10 mouse cellular contexts compared by ENCODE assay signal in the genomic region with DNA sequence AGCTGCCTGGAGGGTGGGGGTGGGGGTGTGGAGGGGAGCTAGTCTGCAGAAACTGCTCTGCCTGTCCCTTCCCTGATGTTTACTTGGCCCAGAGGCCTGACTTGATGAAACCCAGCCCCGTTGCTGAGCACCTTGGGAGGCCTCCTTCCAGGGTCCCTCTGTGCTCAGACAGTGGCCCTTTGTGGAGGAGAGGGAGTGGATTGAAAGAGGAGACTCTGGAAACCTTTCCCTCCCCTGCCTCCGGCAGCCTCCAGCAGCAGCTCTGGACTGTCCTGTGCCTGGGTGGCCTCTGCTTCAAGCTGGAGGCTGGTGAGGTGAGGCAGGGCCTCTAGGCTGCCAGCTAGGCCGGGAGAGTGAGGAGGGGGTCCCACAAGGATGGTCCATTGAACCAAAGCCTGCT. TPM values are rescaled to one million over a fixed set of nuclear protein-coding genes. Genes with fewer than 3 reads are reported as not detected.
DNase-seq lines count a peak whose midpoint lies in the region; ATAC-seq and TF ChIP-seq lines count a peak whose summit lies in the region.
"Had no signal": no experiment of that assay in that cellular context is flagged by ENCODE, and none has a peak within 500 bp of the region (broad histone marks: within the 10 kb centered on the region; RNA-seq: fewer than 3 reads in every experiment).

No protein-coding gene starts in this region.

- TF ChIP-seq CTCF in intestine, postnatal 0 days (IDR thresholded peaks at IDR 0.05; ENCODE audit: low read depth) = no peak

- H3K4me1 ChIP-seq in intestine, embryonic 14.5 days (replicated peaks; ENCODE audit: control insufficient read depth, insufficient read depth, low read length) = peaks cover 10% of the 10 kb centered on the region; the same call in 1 of the 2 replicates
- no peaks in the 10 kb centered on the region for H3K4me1 ChIP-seq in intestine, postnatal 0 days (replicated peaks; ENCODE audit: control insufficient read depth, insufficient read depth, low read length)
- H3K4me1 ChIP-seq in embryonic facial prominence, embryonic 10.5 days = peaks cover 26% of the 10 kb centered on the region
- H3K4me1 ChIP-seq in limb, embryonic 11.5 days (ENCODE audit: control insufficient read depth, insufficient read depth, low read length) = peaks cover 8% of the 10 kb centered on the region; the same call in 1 of the 2 replicates

- ATAC-seq in intestine, embryonic 14.5 days (replicated peaks; ENCODE audit: low FRiP score, low TSS enrichment, low read depth) = peak; percentile 78
- ATAC-seq in intestine, postnatal 0 days = no peak
- ATAC-seq in limb, embryonic 11.5 days (ENCODE audit: insufficient number of reproducible peaks, low FRiP score, low TSS enrichment, low read depth) = peak; percentile 68; the same call in 1 of the 2 replicates

- peak overlapping the region; percentile 66; the same call in 1 of the 2 replicates for H3K27ac ChIP-seq in intestine, embryonic 14.5 days (ENCODE audit: low read depth)
- H3K27ac ChIP-seq in intestine, postnatal 0 days (ENCODE audit: low read depth, low read length) = no peak overlapping the region
- peak overlapping the region; percentile 83 for H3K27ac ChIP-seq in embryonic facial prominence, embryonic 10.5 days (replicated peaks)
- peak overlapping the region; percentile 30 for H3K27ac ChIP-seq in limb, embryonic 11.5 days (replicated peaks; ENCODE audit: low read depth, low read length)

- no peak for DNase-seq in intestine, embryonic 14.5 days (ENCODE audit: low spot score)
- peak; percentile 28 for DNase-seq in 3134 (ENCODE audit: extremely low read depth, insufficient read length, low spot score)
- peak; percentile 79 for DNase-seq in embryonic facial prominence, embryonic 10.5 days (ENCODE audit: low spot score)
- DNase-seq in limb, embryonic 11.5 days (ENCODE audit: low spot score) = peak; percentile 40
- DNase-seq in spleen, postnatal 4 days (ENCODE audit: low spot score in 2 of 2) = no peak
- DNase-seq in gastrocnemius, adult 8-10 months (ENCODE audit: low spot score in 2 of 2) = no peak
- no peak for DNase-seq in spleen, adult 18-20 months
- DNase-seq: gastrocnemius, postnatal 10 days; heart, postnatal 10 days had no signal

- H3K27me3 ChIP-seq in intestine, embryonic 14.5 days (replicated peaks; ENCODE audit: control insufficient read depth, insufficient read depth, low read length) = no peaks in the 10 kb centered on the region
- H3K27me3 ChIP-seq in intestine, postnatal 0 days (replicated peaks; ENCODE audit: control insufficient read depth, insufficient read depth, low read length) = no peaks in the 10 kb centered on the region
- H3K27me3 ChIP-seq in embryonic facial prominence, embryonic 10.5 days (replicated peaks; ENCODE audit: low read depth, poor library complexity, severe bottlenecking) = no peaks in the 10 kb centered on the region
- H3K27me3 ChIP-seq in limb, embryonic 11.5 days (ENCODE audit: control insufficient read depth, insufficient read depth, low read length) = no peaks in the 10 kb centered on the region

- no peak overlapping the region for H3K4me3 ChIP-seq in intestine, embryonic 14.5 days (ENCODE audit: low read depth, low read length)
- no peak overlapping the region for H3K4me3 ChIP-seq in intestine, postnatal 0 days (ENCODE audit: low read depth, low read length)
- peak overlapping the region; percentile 30 for H3K4me3 ChIP-seq in embryonic facial prominence, embryonic 10.5 days
- H3K4me3 ChIP-seq in limb, embryonic 11.5 days (ENCODE audit: low read depth, low read length) = no peak overlapping the region

- no peaks in the 10 kb centered on the region for H3K9me3 ChIP-seq in intestine, embryonic 14.5 days (ENCODE audit: control insufficient read depth, low read length)
- no peaks in the 10 kb centered on the region for H3K9me3 ChIP-seq in intestine, postnatal 0 days (ENCODE audit: control insufficient read depth)
- H3K9me3 ChIP-seq in embryonic facial prominence, embryonic 10.5 days = no peaks in the 10 kb centered on the region
- H3K9me3 ChIP-seq in limb, embryonic 11.5 days (ENCODE audit: control insufficient read depth, low read length) = no peaks in the 10 kb centered on the region

- no peaks in the 10 kb centered on the region for H3K36me3 ChIP-seq in intestine, embryonic 14.5 days (ENCODE audit: control insufficient read depth, insufficient read depth, low read length)
- no peaks in the 10 kb centered on the region for H3K36me3 ChIP-seq in intestine, postnatal 0 days (ENCODE audit: control insufficient read depth, insufficient read depth)
- no peaks in the 10 kb centered on the region for H3K36me3 ChIP-seq in embryonic facial prominence, embryonic 10.5 days (replicated peaks)
- H3K36me3 ChIP-seq in limb, embryonic 11.5 days (ENCODE audit: control insufficient read depth, insufficient read depth, low read length) = no peaks in the 10 kb centered on the region

- H3K4me2 ChIP-seq in intestine, embryonic 14.5 days (ENCODE audit: low read length) = no peak overlapping the region; the same call in 1 of the 2 replicates
- no peak overlapping the region for H3K4me2 ChIP-seq in intestine, postnatal 0 days (replicated peaks; ENCODE audit: low read depth)
- H3K4me2 ChIP-seq in limb, embryonic 11.5 days (ENCODE audit: low read depth, severe bottlenecking) = peak overlapping the region; percentile 10; the same call in 1 of the 2 replicates

- 16% methylated on average over 3 of the region's 3 CpGs for WGBS in intestine, embryonic 14.5 days
- WGBS in intestine, postnatal 0 days = 26% methylated on average over 3 of the region's 3 CpGs
- 2% methylated on average over 3 of the region's 3 CpGs for WGBS in embryonic facial prominence, embryonic 10.5 days
- 10% methylated on average over 3 of the region's 3 CpGs for WGBS in limb, embryonic 11.5 days

- 0 out of 2 replicates have a peak overlapping the region, but pooled peaks have one; percentile 17 for H3K9ac ChIP-seq in intestine, embryonic 14.5 days (ENCODE audit: low read length)
- no peak overlapping the region for H3K9ac ChIP-seq in intestine, postnatal 0 days (ENCODE audit: low read depth, low read length)
- 0 out of 2 replicates have a peak overlapping the region, but pooled peaks have one; percentile 37 for H3K9ac ChIP-seq in limb, embryonic 11.5 days (ENCODE audit: low read length)

RNA-seq across cellular contexts. Expression of a gene that starts 13.7 kb away (rescaled TPM):
- 4.2 and 4.4 TPM in 2 replicates for polyA plus RNA-seq in intestine, embryonic 14.5 days (2014; fragmentation: Nextera tagmentation; extraction: Ambion mirVana)
- 0.63 and 0.68 TPM in 2 replicates for polyA plus RNA-seq in intestine, postnatal 0 days (2015; fragmentation: Nextera tagmentation; extraction: Ambion mirVana)
- 1.2 and 1.6 TPM in 2 replicates for polyA plus RNA-seq in embryonic facial prominence, embryonic 10.5 days (2016; fragmentation: Nextera tagmentation; extraction: Ambion mirVana)
- polyA plus RNA-seq in limb, embryonic 11.5 days (2014; fragmentation: Nextera tagmentation; extraction: Ambion mirVana) = 2.1 and 2.2 TPM in 2 replicates
- 1 to 10 TPM; 3.0 to 6.0 (median 3.5) TPM for total RNA-seq in gastrocnemius, adult 8-10 months (2022)

Comparison
In these comparisons a context has a peak if more than half of its experiments do, and no peak if none do; other contexts are left out.
1. DNase-seq: peak in 3134 (single experiment), embryonic facial prominence, embryonic 10.5 days (single experiment) and limb, embryonic 11.5 days (single experiment); none in intestine, embryonic 14.5 days (single experiment), spleen, postnatal 4 days (0 of 2), gastrocnemius, adult 8-10 months (0 of 2) and spleen, adult 18-20 months (0 of 2).